Comparison of ENCODE assay signal across 11 mouse cellular contexts in genomic region chr1:135668331-135668730, GRCm38 (mm10). TPM values are rescaled to one million over a fixed set of nuclear protein-coding genes. Genes with fewer than 3 reads are reported as not detected.
DNase-seq lines count a peak whose midpoint lies in the region; ATAC-seq and TF ChIP-seq lines count a peak whose summit lies in the region.
"Had no signal": no experiment of that assay in that cellular context is flagged by ENCODE, and none has a peak within 500 bp of the region (broad histone marks: within the 10 kb centered on the region; RNA-seq: fewer than 3 reads in every experiment).

No protein-coding gene starts in this region.

- no peaks in the 10 kb centered on the region for H3K27me3 ChIP-seq in hindbrain, embryonic 10.5 days (ENCODE audit: insufficient read depth, poor library complexity, severe bottlenecking)
- H3K27me3 ChIP-seq in hindbrain, embryonic 13.5 days = no peaks in the 10 kb centered on the region
- no peaks in the 10 kb centered on the region for H3K27me3 ChIP-seq in Patski
- no peaks in the 10 kb centered on the region for H3K27me3 ChIP-seq in embryonic facial prominence, embryonic 13.5 days
- no peaks in the 10 kb centered on the region for H3K27me3 ChIP-seq in limb, embryonic 15.5 days
- H3K27me3 ChIP-seq: forebrain, embryonic 13.5 days; hindbrain, embryonic 15.5 days had no signal

- TF ChIP-seq CTCF in Patski (IDR thresholded peaks at IDR 0.05) = no peak

- no peaks in the 10 kb centered on the region for H3K36me3 ChIP-seq in hindbrain, embryonic 10.5 days
- H3K36me3 ChIP-seq in hindbrain, embryonic 13.5 days = no peaks in the 10 kb centered on the region
- no peaks in the 10 kb centered on the region for H3K36me3 ChIP-seq in embryonic facial prominence, embryonic 13.5 days
- H3K36me3 ChIP-seq in limb, embryonic 15.5 days = no peaks in the 10 kb centered on the region
- H3K36me3 ChIP-seq: hindbrain, embryonic 15.5 days had no signal

- H3K4me1 ChIP-seq in hindbrain, embryonic 10.5 days (replicated peaks) = peaks cover 62% of the 10 kb centered on the region
- H3K4me1 ChIP-seq in hindbrain, embryonic 13.5 days (replicated peaks) = peaks cover 55% of the 10 kb centered on the region
- H3K4me1 ChIP-seq in embryonic facial prominence, embryonic 13.5 days = peaks cover 47% of the 10 kb centered on the region
- H3K4me1 ChIP-seq in limb, embryonic 15.5 days = peaks cover 51% of the 10 kb centered on the region

- no peak overlapping the region for H3K9ac ChIP-seq in hindbrain, embryonic 13.5 days
- no peak overlapping the region for H3K9ac ChIP-seq in embryonic facial prominence, embryonic 13.5 days
- H3K9ac ChIP-seq in limb, embryonic 15.5 days = no peak overlapping the region
- H3K9ac ChIP-seq: forebrain, embryonic 13.5 days; hindbrain, embryonic 15.5 days had no signal

- H3K4me2 ChIP-seq in hindbrain, embryonic 13.5 days = no peak overlapping the region
- no peak overlapping the region for H3K4me2 ChIP-seq in embryonic facial prominence, embryonic 13.5 days
- no peak overlapping the region for H3K4me2 ChIP-seq in limb, embryonic 15.5 days
- H3K4me2 ChIP-seq: forebrain, embryonic 13.5 days; hindbrain, embryonic 15.5 days had no signal

- POLR2A ChIA-PET in Patski (lab: Charles Lee) = interaction anchor here (0.6 to 1.5 kb wide), 2 partner anchors 31 to 68 kb away, joined by 3 read pairs; no protein-coding TSS in a partner anchor

- no peak for ATAC-seq in hindbrain, embryonic 13.5 days (ENCODE audit: low FRiP score)
- ATAC-seq in Patski = peak; percentile 20
- ATAC-seq in embryonic facial prominence, embryonic 13.5 days (ENCODE audit: insufficient number of reproducible peaks, insufficient read depth, low FRiP score, low TSS enrichment, low read depth) = 0 out of 2 replicates have a peak, but pooled peaks have one; percentile 10
- ATAC-seq in limb, embryonic 15.5 days (ENCODE audit: insufficient number of reproducible peaks, low FRiP score, low TSS enrichment, low read depth) = peak; percentile 61
- ATAC-seq: forebrain, embryonic 13.5 days had no signal

- 70% methylated on average over 3 of the region's 3 CpGs for WGBS in hindbrain, embryonic 10.5 days
- WGBS in hindbrain, embryonic 13.5 days = 78% methylated on average over 3 of the region's 3 CpGs
- 32% methylated on average over 3 of the region's 3 CpGs for WGBS in embryonic facial prominence, embryonic 13.5 days
- 31% methylated on average over 3 of the region's 3 CpGs for WGBS in limb, embryonic 15.5 days

- in situ Hi-C loops in Patski (cut with MboI; ENCODE audit: low pct_unique_long_range_greater_than_20kb) = no loop called here

- CTCF ChIA-PET in Patski (lab: Charles Lee) = interaction anchor here (0.9 to 9.3 kb wide), 3 partner anchors 11 to 123 kb away, joined by 3 to 90 read pairs (median 4); no protein-coding TSS in a partner anchor

- H3K4me3 ChIP-seq in hindbrain, embryonic 10.5 days = no peak overlapping the region
- no peak overlapping the region for H3K4me3 ChIP-seq in hindbrain, embryonic 13.5 days
- H3K4me3 ChIP-seq in embryonic facial prominence, embryonic 13.5 days = no peak overlapping the region
- H3K4me3 ChIP-seq in limb, embryonic 15.5 days = no peak overlapping the region
- H3K4me3 ChIP-seq: forebrain, embryonic 13.5 days; hindbrain, embryonic 15.5 days; layer of hippocampus, adult 2 months had no signal

- peak; percentile 35 for DNase-seq in hindbrain, embryonic 10.5 days (ENCODE audit: low spot score)
- no peak for DNase-seq in Patski (ENCODE audit: low read depth, low spot score)
- DNase-seq in right cerebral cortex, postnatal 4 days = no peak
- DNase-seq in urinary bladder, postnatal 25 days (ENCODE audit: low spot score) = no peak
- DNase-seq: cerebellum, adult 11-12 months had no signal

- no peaks in the 10 kb centered on the region for H3K9me3 ChIP-seq in hindbrain, embryonic 10.5 days
- no peaks in the 10 kb centered on the region for H3K9me3 ChIP-seq in hindbrain, embryonic 13.5 days
- H3K9me3 ChIP-seq in embryonic facial prominence, embryonic 13.5 days = no peaks in the 10 kb centered on the region
- H3K9me3 ChIP-seq in limb, embryonic 15.5 days = no peaks in the 10 kb centered on the region
- H3K9me3 ChIP-seq: forebrain, embryonic 13.5 days; hindbrain, embryonic 15.5 days had no signal

- H3K27ac ChIP-seq in hindbrain, embryonic 10.5 days = peak overlapping the region; percentile 8; the same call in 1 of the 2 replicates
- H3K27ac ChIP-seq in hindbrain, embryonic 13.5 days = no peak overlapping the region
- H3K27ac ChIP-seq in embryonic facial prominence, embryonic 13.5 days = peak overlapping the region; percentile 48; the same call in 1 of the 2 replicates
- peak overlapping the region; percentile 57; the same call in 1 of the 2 replicates for H3K27ac ChIP-seq in limb, embryonic 15.5 days
- H3K27ac ChIP-seq: forebrain, embryonic 13.5 days; hindbrain, embryonic 15.5 days; layer of hippocampus, adult 2 months had no signal

RNA-seq across cellular contexts. Expression of gene Csrp1, which starts 51.5 kb away (rescaled TPM):
- polyA plus RNA-seq in hindbrain, embryonic 10.5 days (2016; fragmentation: Nextera tagmentation; extraction: Ambion mirVana) = 51.0 and 56.2 TPM in 2 replicates
- 22.9 and 25.3 TPM in 2 replicates for polyA plus RNA-seq in hindbrain, embryonic 13.5 days (2015; fragmentation: Nextera tagmentation; extraction: Ambion mirVana)
- polyA plus RNA-seq in Patski (2021) = 227 TPM
- 77.0 and 79.3 TPM in 2 replicates for polyA plus RNA-seq in embryonic facial prominence, embryonic 13.5 days (2015; fragmentation: Nextera tagmentation; extraction: Ambion mirVana)
- polyA plus RNA-seq in limb, embryonic 15.5 days (2015; fragmentation: Nextera tagmentation; extraction: Ambion mirVana) = 89.7 and 104 TPM in 2 replicates
